Mouse (Mus musculus): ENCODE results near the gene Mrps17.

The Mrps17 gene

GRCm38 (mm10) chr5:129729286-129729685, 14.0 kb downstream of the Mrps17 start:
- in situ Hi-C loops (cut with MboI; ENCODE audit: low pct_unique_long_range_greater_than_20kb in 1 of 2, low sequenced_read_pairs in 2 of 2, unreplicated experiment in 1 of 2), result no loop called here

- in situ Hi-C loops (cut with MboI; ENCODE audit: low pct_unique_long_range_greater_than_20kb in 1 of 2, low sequenced_read_pairs in 2 of 2, unreplicated experiment in 1 of 2), result no loop called here
These were observed 15.0 kb downstream of the Mrps17 start for GRCm38 (mm10) chr5:129730344-129730743.

- in situ Hi-C loops (cut with MboI; ENCODE audit: low pct_unique_long_range_greater_than_20kb in 1 of 2, low sequenced_read_pairs in 2 of 2, unreplicated experiment in 1 of 2), result no loop called here
These were observed 15.7 kb downstream of the Mrps17 start for GRCm38 (mm10) chr5:129731021-129731420.

- in situ Hi-C loops (cut with MboI; ENCODE audit: low pct_unique_long_range_greater_than_20kb in 1 of 2, low sequenced_read_pairs in 2 of 2, unreplicated experiment in 1 of 2), result loop anchor here in 1 of 2 experiments (10.0 kb wide), 1 partner anchor 126 kb away; no protein-coding TSS in a partner anchor
These were observed 25.7 kb downstream of the Mrps17 start for GRCm38 (mm10) chr5:129740976-129741375.

- in situ Hi-C loops (cut with MboI; ENCODE audit: low pct_unique_long_range_greater_than_20kb in 1 of 2, low sequenced_read_pairs in 2 of 2, unreplicated experiment in 1 of 2), result loop anchor here in 1 of 2 experiments (10.0 kb wide), 1 partner anchor 128 kb away; no protein-coding TSS in a partner anchor
These were observed 27.7 kb downstream of the Mrps17 start for GRCm38 (mm10) chr5:129742903-129743488.

GRCm38 (mm10) chr5:129744050-129744449, 28.8 kb downstream of the Mrps17 start:
- in situ Hi-C loops (cut with MboI; ENCODE audit: low pct_unique_long_range_greater_than_20kb in 1 of 2, low sequenced_read_pairs in 2 of 2, unreplicated experiment in 1 of 2), result loop anchor here in 1 of 2 experiments (10.0 kb wide), 1 partner anchor 129 kb away; no protein-coding TSS in a partner anchor

- in situ Hi-C loops (cut with MboI; ENCODE audit: low pct_unique_long_range_greater_than_20kb in 1 of 2, low sequenced_read_pairs in 2 of 2, unreplicated experiment in 1 of 2), result no loop called here
These were observed 41.6 kb downstream of the Mrps17 start for GRCm38 (mm10) chr5:129756886-129757285.

GRCm38 (mm10) chr5:129759929-129760480, 44.7 kb downstream of the Mrps17 start:
- in situ Hi-C loops (cut with MboI; ENCODE audit: low pct_unique_long_range_greater_than_20kb in 1 of 2, low sequenced_read_pairs in 2 of 2, unreplicated experiment in 1 of 2), result no loop called here

GRCm38 (mm10) chr5:129761865-129762540, 46.7 kb downstream of the Mrps17 start:
- in situ Hi-C loops (cut with MboI; ENCODE audit: low pct_unique_long_range_greater_than_20kb in 1 of 2, low sequenced_read_pairs in 2 of 2, unreplicated experiment in 1 of 2), result no loop called here

GRCm38 (mm10) chr5:129770443-129771355, 55.4 kb downstream of the Mrps17 start:
- in situ Hi-C loops (cut with MboI; ENCODE audit: low pct_unique_long_range_greater_than_20kb in 1 of 2, low sequenced_read_pairs in 2 of 2, unreplicated experiment in 1 of 2), result no loop called here

Measured in mouse embryonic stem cell (cell line).